Mouse (Mus musculus) ovary, adult 18-20 months (tissue): Measurements from ENCODE around the gene Polr2j.
A peak's percentile ranks its signal among the peaks of the same experiment; 100 is the strongest.
"Not testable (repeated sequence)": the region's sequence is repeated elsewhere in the genome, so short reads cannot be mapped to it uniquely, and the experiment has no call there.

Experiments
- DNase-seq: peaks from one replicate; pipeline ENCODE4 v3.0.0; 2022; ENCODE audit warnings: low spot score, mixed read lengths

Gene Polr2j

DNA sequence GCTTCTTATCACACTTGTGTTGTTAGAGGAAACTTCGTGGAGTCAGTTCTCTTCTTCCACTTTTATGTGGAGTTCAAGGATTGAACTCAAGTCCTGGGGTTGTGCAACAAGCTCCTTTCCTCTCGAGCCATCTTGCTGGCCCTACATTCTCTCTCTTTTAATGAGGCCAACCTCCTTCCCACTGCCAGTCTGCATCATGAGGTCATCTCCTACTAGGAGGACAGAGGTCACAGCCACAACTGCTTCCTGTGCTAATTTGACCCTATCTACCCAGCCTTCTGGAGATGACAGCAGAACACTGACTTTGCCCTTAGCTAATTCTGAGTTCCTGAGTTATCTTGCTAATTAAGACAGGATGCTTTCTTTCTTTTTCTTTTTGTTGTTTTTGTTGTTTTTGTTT lies 7.9 kb upstream of the Polr2j start:
- DNase-seq, result no peak

DNA sequence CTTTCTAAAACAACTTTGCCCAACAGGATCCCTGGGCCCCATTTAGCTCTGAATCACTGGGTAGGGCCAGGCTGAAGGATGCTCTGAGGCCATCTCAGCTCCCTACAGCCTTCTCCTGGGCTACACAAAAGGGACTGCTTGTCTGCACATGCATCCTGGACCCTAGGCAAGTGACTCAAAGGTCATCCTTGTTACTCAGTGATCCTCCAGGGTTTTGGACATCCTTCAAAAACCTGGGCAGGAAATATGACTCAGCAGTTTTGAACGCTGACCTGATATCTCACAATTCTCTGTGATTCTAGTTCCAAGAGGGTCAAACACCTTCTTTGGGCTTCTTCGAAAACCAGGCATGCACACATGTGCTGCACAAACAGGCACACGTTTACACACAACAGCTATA lies 7.4 kb upstream of the Polr2j start:
- DNase-seq, result no peak

DNA sequence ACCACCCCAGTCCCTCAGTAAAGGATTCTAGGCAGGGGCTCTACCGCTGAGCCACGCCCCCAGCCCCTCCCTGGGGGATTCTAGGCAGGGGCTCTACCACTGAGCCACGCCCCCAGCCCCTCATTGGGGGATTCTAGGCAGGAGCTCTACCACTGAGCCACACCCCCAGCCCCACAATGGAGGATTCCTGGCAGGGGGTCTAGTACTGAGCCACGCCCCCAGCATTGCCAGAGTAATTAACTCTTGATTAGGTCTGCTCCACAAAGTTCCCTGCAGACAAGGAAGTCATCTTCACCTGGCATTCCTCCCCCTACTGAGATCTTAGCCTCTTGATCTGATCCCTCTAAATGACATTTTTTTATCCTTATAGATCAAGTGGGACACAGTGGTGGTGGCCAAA lies 2.9 kb upstream of the Polr2j start:
- DNase-seq, result not testable (repeated sequence)

DNA sequence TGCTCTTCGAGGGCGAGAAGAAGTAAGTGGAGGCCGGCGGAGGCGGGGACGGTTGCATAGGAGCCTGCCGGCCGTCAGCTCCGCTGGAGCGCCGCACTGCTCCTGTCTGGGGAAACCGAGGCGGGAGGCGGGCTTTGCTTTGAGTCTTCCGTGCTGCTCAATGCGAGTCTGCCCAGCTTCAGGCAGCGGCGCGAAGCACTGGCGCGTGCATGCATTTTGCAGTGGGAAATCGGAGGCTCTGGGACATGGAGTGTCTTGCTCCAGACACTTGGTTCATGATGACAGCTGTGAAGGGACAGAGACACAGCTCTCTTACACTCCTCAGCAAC lies 317 bp downstream of the Polr2j start:
- DNase-seq, result no peak

DNA sequence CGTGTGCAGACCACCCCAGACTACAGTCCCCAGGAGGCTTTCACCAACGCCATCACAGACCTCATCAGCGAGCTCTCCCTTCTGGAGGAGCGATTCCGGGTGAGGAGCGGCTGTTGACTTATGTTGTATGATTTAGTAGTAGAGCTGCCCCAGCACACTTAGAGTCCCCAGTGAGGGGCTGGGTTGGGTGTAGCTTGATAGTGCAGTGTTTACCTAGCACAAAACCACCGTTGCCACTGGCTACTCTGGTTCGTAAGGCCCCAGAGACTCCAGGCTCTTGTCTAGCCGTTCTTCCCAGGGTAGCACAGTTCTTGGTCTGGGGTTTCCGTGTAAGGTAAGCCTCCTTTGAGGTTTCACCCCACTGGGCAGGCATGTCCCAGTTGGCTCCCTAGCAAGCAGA lies 5.7 kb downstream of the Polr2j start:
- DNase-seq, result no peak

DNA sequence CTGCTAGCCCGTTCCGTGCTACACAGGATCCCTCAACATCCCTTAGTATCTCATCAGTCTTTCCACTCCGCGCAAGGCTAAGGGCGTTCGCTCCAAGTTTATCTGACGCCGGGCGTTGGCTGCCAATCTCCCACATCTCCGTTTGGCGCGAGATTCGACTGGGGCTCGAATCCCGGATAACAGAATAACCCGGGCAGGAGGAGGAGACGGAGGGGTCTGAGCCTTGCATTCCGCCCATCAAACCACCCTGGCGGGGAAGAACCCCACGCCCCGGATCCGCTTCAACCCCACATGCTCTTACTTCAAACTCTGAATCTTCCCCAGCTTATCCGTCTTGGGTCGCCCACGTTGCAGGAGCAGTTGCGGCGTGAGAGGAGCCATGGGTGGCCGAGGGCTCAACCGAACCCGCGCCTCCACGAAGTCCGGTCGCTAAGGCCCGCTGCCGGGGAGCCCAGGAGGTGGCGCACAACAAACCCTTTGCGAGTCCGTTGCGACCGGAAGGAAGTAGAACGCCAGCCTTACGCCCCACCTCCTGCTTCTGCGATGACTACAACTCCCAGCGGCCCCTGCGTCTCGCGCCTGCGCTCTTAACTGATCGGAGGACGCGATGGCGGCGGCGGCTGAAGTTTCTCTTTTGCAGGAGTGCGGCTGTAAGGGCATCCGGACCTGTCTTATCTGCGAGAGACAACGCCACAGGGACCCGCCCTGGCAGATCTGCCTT lies 19.3 kb downstream of the Polr2j start, which contains the start of the genes Lrwd1 and Alkbh4:
Lrwd1 (minus strand) TSS at position 504 of the 721 bp plus-strand sequence.
Alkbh4 (plus strand) TSS at position 576 of the 721 bp plus-strand sequence.
- peak; percentile 93 for DNase-seq

DNA sequence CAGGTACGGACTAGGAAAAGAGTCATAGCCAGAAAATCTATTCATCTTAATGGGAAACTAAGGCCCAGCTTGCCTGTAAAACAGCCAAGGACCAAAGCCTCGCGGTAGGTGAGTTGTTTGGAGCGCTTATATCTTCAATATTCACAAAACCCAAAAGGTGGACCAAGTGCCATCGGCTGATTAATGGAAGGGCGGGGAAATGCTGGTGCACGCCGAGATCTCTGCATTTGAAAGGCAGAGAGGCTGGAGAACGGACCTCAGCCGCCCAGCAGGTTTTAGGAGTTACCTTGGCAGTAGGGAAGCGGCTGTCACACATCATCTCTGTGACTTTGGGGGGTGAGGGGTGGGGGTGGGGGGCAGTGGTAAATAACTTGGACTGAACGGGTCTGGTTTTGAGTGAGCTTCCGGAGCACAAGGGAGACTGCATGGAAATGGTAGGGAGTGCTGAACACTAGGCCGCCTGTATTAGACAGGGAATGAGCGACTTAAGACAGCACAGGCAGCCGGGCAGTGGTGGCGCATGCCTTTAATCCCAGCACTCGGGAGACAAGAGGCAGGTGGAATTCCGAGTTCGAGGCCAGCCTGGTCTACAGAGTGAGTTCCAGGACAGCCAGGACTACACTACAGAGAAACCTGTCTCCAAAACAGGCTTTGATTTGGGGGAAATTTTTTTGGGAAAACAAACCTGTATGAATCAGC lies 20.0 kb downstream of the Polr2j start:
- DNase-seq, result no peak

DNA sequence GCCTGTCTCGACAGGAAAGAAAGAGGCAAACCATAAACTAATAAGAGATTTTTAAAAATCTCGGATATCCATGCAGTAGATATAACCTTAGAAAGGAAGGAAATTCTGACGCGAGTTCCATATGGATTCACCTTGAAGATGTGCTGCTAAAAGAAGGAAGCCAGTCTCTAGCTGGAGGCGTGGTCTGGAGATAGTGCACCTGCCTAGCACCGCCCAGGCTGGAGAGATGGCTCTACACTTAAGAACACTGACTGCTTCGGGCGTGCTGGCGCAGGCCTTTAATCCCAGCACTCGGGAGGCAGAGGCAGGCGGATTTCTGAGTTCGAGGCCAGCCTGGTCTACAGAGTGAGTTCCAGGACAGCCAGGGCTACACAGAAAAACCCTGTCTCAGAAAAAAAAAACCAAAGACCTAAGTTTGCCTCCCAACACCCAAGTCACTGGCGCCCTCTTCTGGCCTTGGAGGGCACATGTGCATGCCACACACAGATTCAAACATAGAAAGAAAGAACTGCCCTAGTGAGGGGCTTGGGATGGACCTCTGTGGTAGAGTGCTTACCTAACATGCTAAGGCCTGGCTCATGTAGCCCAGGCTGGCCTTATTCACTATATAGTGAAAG lies 21.3 kb downstream of the Polr2j start:
- no peak for DNase-seq

DNA sequence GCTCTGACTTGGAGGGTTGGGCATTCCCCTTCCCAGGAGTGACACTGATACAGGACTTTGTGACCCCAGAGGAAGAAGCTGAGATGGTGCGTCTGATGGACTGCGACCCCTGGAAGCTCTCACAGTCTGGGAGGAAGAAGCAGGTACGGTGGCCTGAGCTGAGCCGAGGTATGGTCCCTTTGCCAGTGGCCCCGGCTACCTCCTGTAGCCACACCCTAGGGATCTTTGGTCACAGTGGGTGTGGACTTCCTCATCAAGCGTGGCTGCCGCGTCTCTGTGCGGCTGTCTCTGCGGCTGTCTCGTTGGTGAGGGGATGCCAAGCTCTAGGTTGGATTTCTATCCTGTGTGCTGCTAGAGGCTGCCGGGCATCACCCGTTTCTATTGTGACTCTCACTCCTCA lies 23.0 kb downstream of the Polr2j start:
- DNase-seq, result no peak

DNA sequence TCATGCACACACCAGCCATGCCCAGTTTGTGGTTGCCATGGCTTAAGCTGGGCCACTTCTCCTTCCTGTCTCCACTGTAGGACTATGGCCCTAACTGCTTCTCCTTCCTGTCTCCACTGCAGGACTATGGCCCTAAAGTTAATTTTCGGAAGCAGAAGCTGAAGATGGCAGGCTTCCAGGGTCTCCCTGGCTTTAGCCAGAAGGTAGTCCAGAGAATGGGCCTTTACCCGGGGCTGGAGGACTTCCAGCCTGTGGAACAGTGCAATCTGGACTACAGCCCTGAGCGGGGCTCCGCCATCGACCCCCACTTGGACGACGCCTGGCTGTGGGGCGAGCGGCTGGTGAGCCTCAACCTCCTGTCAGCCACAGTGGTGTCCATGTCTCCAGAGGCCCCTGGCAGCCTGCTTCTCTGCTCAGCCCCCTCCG lies 23.6 kb downstream of the Polr2j start:
- DNase-seq, result no peak

DNA sequence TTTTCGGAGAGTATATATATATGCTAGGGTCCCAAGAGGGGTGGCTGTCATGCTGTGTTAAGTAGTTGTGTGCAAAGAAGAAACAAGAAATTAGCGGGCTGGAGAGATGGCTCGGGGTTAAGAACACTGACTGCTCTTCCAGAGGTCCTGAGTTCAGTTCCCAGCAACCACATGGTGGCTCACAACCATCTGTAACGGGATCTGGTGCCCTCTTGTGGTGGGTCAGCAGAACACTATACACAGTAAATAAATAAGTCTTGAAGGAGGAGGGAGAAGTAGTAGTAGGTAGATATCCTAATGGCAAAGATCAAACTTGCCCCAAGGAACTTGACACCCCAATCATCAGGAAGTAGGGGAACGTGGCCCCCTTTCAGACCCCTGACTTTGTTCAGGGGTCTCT lies 26.3 kb downstream of the Polr2j start:
- no peak for DNase-seq

DNA sequence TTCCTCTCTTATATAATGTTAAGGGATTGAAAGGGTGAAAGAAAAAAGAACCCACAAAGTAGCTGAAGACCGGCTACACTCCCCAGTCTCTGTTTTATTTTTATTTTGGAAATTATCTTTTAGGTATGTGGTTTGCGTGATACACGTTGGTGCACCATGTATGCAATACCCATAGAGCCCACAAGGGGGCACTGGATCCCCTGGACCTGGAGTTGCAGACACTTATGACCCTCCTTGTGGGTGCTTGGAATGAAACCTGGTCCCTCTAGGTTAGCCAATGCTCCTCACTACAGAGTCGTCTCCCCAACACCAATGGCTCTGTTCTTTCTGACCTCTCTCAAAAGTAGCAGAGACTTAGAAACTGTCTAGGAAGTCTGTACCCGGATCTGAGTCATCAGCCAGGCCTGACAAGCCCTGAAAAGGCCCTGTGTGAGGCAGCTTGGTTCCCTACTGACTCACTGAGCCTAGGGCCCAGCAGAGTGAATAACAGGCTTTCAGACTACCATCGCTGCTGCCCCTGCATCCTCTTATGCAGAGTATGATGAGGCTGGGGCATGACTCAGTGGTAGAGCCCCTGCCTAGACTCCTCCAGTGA lies 26.8 kb downstream of the Polr2j start:
- no peak for DNase-seq

DNA sequence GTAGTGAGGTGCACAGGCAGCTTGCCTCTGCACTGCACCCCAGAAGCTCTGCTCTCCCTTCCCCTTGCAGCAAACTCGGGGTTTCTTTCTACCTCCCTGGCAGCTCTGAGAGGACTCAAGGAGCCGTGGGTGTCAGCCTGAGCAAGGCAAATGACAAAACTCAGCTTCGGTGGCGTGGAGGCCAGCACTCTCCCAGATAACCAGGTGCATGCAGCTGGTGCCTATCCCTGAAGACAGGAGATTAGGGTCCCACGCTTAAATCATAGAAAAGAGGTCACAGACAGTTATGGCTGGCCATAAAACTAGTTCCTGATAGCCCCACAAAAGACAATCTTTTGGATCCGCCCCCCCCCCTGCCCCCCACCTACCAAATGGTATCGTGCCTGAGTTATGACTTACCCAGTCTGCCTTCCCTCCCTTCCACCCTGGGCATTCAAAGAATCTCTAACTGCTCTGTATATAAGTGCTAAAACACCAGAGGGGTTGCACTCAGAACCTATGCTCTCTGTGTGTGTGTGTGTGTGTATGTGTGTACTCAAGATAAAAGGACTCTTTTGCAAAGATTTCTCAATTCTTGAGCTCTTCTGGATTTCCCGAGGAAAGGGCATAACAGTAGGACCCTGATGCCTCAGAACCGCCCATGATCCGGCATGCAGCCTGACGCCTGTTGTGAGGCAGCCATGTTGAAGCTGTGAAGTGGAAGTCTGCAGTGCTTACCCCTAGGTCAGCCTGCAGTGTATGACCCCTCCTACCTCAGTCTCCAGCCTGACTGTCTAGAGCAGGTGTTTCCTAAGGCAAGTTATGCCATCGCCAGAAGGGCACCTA lies 28.4 kb downstream of the Polr2j start:
- DNase-seq, result no peak

DNA sequence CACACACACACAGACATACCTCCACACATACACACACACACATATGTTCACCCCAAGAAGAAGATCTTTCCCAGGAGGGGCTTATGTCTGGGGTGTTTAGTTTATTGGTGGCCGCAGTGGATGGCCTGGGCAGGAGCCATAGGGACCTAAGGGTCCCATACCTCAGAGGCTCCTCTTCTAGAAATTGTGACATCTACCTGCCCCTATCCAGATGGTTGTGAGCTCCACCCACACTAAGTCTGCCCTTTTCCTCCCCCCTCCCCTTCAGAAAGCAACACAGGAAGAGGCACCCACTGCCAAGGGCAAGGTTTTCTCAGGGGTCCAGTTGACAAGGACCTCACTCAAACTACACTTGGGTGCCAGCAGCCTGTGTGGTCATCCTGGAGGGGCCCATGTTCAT lies 30.5 kb downstream of the Polr2j start:
- no peak for DNase-seq

DNA sequence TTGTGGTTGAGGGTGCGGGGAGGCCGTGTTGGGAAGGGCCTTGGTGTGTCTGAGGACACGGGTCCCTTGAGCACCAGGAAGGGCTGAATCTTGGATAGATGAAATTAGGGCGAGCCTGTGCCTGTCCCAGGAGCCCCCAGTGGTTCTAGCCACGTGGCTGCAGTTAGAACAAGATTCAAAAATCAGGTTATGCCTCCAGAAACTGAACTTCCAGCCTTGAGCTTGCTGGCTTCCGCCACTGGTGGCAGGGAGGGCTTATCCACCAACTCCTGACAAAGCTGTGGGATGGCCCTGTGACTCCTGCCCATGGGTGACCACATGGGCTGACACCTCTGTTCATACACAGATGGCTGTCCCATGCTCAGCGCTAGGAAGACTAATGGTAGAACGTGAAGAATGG lies 31.3 kb downstream of the Polr2j start:
- DNase-seq, result no peak

DNA sequence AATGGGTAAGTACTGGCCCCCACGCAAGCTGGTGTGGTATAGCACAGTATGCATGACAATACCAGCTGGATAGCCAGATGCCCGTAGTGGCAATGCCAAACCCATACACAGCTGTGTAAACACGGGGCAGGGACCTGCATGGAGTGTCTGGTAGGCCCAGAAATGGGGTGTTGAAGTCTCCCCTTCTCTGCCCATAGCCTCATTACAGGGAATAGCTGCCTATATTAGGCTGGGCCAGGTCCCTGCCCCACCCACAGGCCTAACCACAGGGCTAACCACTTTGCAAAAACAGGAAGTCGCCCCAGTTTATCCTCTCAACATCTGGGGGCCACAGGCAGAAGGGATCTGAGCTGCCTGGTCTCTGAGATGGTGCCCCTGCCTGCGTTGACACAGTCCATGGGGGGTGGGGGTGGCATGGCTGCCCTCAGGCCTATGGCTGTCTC lies 32.7 kb downstream of the Polr2j start:
- DNase-seq, result not testable (repeated sequence)

DNA sequence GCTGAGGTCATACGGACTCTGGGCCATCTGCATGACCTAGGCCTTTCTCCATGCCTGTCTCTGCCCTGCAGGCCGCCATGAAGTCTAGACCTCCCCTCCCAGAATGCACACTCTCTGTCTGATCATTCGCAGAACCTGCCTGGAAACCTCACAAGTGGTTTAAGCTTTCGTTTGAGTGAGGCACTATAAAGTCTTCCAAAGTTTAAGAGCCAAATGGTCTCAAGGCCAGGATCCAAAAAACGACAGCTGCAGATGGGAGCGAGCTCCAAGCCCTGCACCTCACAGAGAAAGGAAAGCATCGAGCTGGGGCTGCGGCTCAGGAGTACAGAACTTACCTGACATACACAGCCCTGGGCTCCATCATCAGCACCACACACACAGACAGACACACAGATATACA lies 35.9 kb downstream of the Polr2j start:
- no peak for DNase-seq

DNA sequence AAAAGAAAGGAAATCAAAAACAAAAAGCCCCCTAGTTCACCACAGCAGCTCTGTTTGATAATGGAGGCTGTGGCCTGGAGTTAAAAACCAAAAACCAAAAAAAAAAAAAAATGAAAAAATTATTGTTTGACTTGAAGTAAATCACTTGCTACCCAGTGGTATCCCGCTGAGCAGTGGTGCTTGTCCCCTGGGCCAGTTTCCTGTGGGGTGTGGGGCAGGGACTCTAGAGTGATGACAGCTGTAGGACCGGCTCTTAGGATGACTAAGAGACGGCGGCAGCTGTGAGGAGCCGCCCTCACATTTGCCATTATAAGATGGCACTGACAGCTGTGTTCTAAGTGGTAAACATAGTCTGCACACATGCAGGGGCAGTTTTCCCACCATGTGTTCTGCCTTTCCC lies 39.0 kb downstream of the Polr2j start:
- DNase-seq, result no peak

DNA sequence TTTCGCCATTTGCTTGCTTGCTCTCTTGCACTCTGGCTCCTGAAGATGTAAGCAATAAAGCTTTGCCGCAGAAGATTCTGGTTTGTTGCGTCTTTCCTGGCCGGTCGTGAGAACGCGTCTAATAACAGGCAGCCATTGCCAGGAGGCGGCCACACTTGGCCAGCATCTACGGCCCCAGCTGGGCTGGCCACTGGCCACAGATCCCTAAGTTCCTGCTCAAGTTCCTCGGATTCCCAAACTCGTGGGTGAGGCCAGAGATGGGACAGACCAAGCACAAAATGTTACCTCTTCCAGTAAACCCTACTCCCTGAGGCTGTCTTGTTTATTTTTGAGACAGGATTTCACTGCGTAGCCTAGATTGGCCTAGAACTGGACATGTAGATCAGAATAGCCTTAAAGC lies 43.7 kb downstream of the Polr2j start:
- DNase-seq, result not testable (repeated sequence)

DNA sequence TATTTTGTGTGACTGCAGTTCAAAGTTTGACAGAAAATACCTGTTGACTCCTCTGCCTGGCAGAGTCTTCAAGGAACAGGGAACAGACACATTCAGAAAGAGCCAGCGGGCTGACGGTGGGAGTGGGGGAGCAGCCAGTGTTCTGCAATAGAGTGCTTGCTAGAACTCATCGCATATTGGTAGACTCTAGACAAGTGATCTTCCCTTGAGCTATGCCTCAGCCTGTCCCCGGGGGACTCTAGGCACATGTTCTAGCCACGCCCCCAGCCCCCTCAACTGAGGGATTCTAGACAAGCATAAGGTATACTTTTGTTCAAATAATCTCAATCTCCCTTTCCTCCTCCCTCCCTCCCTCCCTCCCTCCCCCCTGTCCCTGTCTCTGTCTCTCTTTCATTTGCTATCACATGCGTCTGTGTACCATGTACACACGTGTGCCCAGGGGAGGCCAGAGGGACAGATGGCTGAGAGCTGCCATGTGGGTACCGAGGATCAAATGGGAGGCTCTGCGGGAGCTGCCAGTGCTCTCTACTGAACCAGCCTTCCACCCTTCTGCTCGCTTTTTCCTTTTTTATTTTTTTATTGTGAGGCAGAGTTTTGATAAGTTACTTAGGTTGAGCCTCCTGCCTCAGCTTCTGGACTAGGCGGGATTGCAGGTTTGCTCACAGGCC lies 47.5 kb downstream of the Polr2j start:
- DNase-seq, result no peak

DNA sequence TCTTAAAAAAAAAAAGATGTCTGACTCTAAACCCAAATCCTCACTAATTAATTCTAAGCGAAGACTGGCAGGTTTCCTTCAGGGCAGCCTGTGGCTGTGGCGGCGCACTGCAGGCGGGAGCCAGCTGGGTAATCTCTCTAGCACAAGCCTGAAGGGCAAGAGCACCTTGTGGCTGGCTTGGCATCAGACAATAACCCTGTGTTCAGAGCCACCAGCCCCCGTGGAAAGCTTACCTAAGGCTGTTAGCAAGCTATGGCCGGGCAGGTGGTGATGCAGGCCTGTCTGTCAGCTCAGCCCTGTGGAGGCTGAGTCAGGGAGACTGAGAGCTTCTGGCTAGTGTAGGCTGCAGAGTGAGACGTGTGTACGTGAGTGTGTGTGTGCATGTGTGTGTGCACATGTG lies 48.8 kb downstream of the Polr2j start:
- DNase-seq, result no peak
